Mouse (Mus musculus) stomach, embryonic 15.5 days (tissue): ENCODE results near the gene Robo4. TPM values are rescaled to one million over a fixed set of nuclear protein-coding genes. Genes with fewer than 3 reads are reported as not detected.

Experiments used
- ATAC-seq: fragments of 200-750 bp; cut with Nextera tagmentation; 2 replicates; pipeline ENCODE4 v1.8.0; 2017; ENCODE audit warnings: low read depth, moderate number of reproducible peaks, moderate TSS enrichment; ENCODE audit not compliant: insufficient read depth, low FRiP score
- H3K27ac ChIP-seq: fragments of 300-500 bp; sonication (generic); 2 replicates; pipeline ENCODE4 v1.5.1; 2015; ENCODE audit warnings: mild to moderate bottlenecking, inconsistent platforms
- H3K27me3 ChIP-seq: fragments of 300-500 bp; sonication (generic); replicated peaks from 2 replicates; pipeline ENCODE4 v1.6.1; 2015; ENCODE audit warnings: inconsistent platforms
- H3K36me3 ChIP-seq: fragments of 300-500 bp; sonication (generic); 2 replicates; pipeline ENCODE4 v1.6.1; 2015; ENCODE audit warnings: inconsistent platforms
- H3K4me1 ChIP-seq: fragments of 300-500 bp; sonication (generic); 2 replicates; pipeline ENCODE4 v1.6.1; 2015; ENCODE audit warnings: inconsistent platforms
- H3K4me2 ChIP-seq: fragments of 300-500 bp; sonication (generic); 2 replicates; pipeline ENCODE4 v1.6.1; 2015; ENCODE audit warnings: mild to moderate bottlenecking, inconsistent platforms
- H3K4me3 ChIP-seq: fragments of 300-500 bp; sonication (generic); replicated peaks from 2 replicates; pipeline ENCODE4 v1.5.1; 2015; ENCODE audit warnings: inconsistent platforms
- H3K9ac ChIP-seq: fragments of 300-500 bp; sonication (generic); 2 replicates; pipeline ENCODE4 v1.6.1; 2015; ENCODE audit warnings: inconsistent platforms
- H3K9me3 ChIP-seq: fragments of 300-500 bp; sonication (generic); 2 replicates; pipeline ENCODE4 v1.6.1; 2016; ENCODE audit warnings: inconsistent platforms
- WGBS: fragments of 180-500 bp; shearing (Covaris S2); methylation state at CpG from one replicate; pipeline ENCODE4 v1.1.7; 2015; 5-methylcytosine and 5-hydroxymethylcytosine counted together
- polyA plus RNA-seq: library from polyadenylated mRNA; unstranded; fragments of >200 nt; fragmentation: Nextera tagmentation; extraction: Ambion mirVana; gene quantifications from 2 replicates; pipeline ENCODE4 v1.2.1, GENCODE M21; 2015

Robo4 gene
- polyA plus RNA-seq, 1 experiment from 2014 or later, result 9.9 TPM

- ATAC-seq, result no peak
- no peak overlapping the region for H3K9ac ChIP-seq
- H3K9me3 ChIP-seq, result no peaks in the 10 kb centered on the region
- H3K4me2 ChIP-seq, result no peak overlapping the region
- no peak overlapping the region for H3K4me3 ChIP-seq
- H3K4me1 ChIP-seq, result peaks cover 11% of the 10 kb centered on the region
- peaks cover 73% of the 10 kb centered on the region for H3K27me3 ChIP-seq
- no peak overlapping the region for H3K27ac ChIP-seq
- no peaks in the 10 kb centered on the region for H3K36me3 ChIP-seq
- WGBS, result 1% methylated on average over 18 of the region's 18 CpGs
Measured at GRCm38 (mm10) chr9:37433823-37434560, 32.3 kb downstream of the Robo4 start.

DNA sequence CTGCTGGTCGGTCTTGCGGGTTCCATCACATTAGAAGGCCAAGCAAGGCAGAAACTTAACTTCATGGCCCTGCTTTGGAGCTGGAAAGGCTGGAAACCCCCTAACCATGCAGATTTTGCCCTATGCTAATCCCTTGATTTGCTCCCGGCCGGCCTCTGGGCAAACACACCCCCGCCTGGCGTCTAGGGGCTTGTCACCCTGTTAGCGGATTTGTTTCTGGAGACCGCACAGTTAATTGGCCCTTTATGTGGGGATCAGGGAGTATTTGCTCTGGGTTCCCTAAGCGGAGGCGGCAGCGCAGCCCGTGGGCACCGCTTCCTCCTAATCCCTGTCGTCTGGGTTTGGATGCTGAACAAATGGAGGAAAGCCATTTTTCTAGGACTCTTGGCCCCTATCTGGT is 33.2 kb downstream of the Robo4 start:
- Histone ChIP-seq H3K4me2 (no peak overlapping the region), H3K27ac (no peak overlapping the region), H3K9ac (no peak overlapping the region), H3K27me3 (peaks cover 63% of the 10 kb centered on the region), H3K4me3 (no peak overlapping the region), H3K4me1 (peaks cover 11% of the 10 kb centered on the region), H3K9me3 (no peaks in the 10 kb centered on the region), H3K36me3 (no peaks in the 10 kb centered on the region)
- 3% methylated on average over 14 of the region's 14 CpGs for WGBS
- ATAC-seq, result no peak

GRCm38 (mm10) chr9:37435616-37436015 is 33.9 kb downstream of the Robo4 start:
- H3K4me1 ChIP-seq, result peaks cover 11% of the 10 kb centered on the region
- H3K27me3 ChIP-seq, result peaks cover 56% of the 10 kb centered on the region
- no peaks in the 10 kb centered on the region for H3K9me3 ChIP-seq
- ATAC-seq, result no peak
- no peak overlapping the region for H3K4me2 ChIP-seq
- H3K9ac ChIP-seq, result no peak overlapping the region
- H3K36me3 ChIP-seq, result no peaks in the 10 kb centered on the region
- 4% methylated on average over 4 of the region's 4 CpGs for WGBS
- H3K27ac ChIP-seq, result no peak overlapping the region
- H3K4me3 ChIP-seq, result no peak overlapping the region

GRCm38 (mm10) chr9:37437772-37438735 is 36.4 kb downstream of the Robo4 start:
- no peaks in the 10 kb centered on the region for H3K9me3 ChIP-seq
- H3K4me1 ChIP-seq, result peaks cover under 1% of the 10 kb centered on the region; the same call in 1 of the 2 replicates
- no peaks in the 10 kb centered on the region for H3K36me3 ChIP-seq
- H3K27me3 ChIP-seq, result peaks cover 32% of the 10 kb centered on the region
- 28% methylated on average over 3 of the region's 3 CpGs for WGBS
- no peak overlapping the region for H3K9ac ChIP-seq
- ATAC-seq, result no peak
- H3K27ac ChIP-seq, result no peak overlapping the region
- H3K4me2 ChIP-seq, result no peak overlapping the region
- H3K4me3 ChIP-seq, result no peak overlapping the region

- Histone ChIP-seq H3K4me2 (no peak overlapping the region), H3K9me3 (no peaks in the 10 kb centered on the region), H3K27me3 (peaks cover 45% of the 10 kb centered on the region), H3K4me1 (0 out of 2 replicates have a peak, but pooled peaks cover 6% of the 10 kb centered on the region), H3K4me3 (no peak overlapping the region), H3K27ac (no peak overlapping the region), H3K36me3 (no peaks in the 10 kb centered on the region), H3K9ac (no peak overlapping the region)
- 7% methylated on average over 5 of the region's 5 CpGs for WGBS
- no peak for ATAC-seq
Measured at GRCm38 (mm10) chr9:37452401-37452800, 50.7 kb downstream of the Robo4 start.

DNA sequence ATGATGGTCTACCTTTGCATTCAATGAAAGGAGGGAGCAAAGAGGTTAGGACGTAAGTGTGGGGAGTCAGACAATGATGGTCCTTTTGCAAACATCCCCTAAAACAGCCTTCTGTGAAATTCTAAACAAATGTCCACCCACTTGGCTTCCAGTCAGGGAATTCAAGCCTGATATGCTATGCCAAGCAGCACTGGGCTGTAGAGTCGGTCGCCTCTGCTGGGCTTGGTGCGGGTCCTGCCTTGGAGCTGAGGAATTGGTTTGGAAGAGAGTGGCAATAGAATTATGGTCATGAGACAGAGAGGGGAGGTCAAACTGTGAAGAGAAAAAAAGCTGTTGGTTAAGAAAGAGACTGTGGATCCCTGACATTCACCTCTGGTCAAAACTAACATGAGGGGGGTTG is 51.6 kb downstream of the Robo4 start:
- 30% methylated on average over 4 of the region's 4 CpGs for WGBS
- no peak for ATAC-seq

GRCm38 (mm10) chr9:37454011-37454492 is 52.4 kb downstream of the Robo4 start:
- Histone ChIP-seq H3K9me3 (no peaks in the 10 kb centered on the region), H3K27me3 (peaks cover 59% of the 10 kb centered on the region), H3K4me3 (no peak overlapping the region), H3K9ac (no peak overlapping the region), H3K36me3 (no peaks in the 10 kb centered on the region), H3K4me2 (no peak overlapping the region), H3K4me1 (0 out of 2 replicates have a peak, but pooled peaks cover 6% of the 10 kb centered on the region), H3K27ac (no peak overlapping the region)
- 11% methylated on average over 6 of the region's 6 CpGs for WGBS
- no peak for ATAC-seq

More for the DNA sequence above, 51.6 kb downstream of the Robo4 start:
- Histone ChIP-seq H3K4me2 (no peak overlapping the region), H3K27me3 (peaks cover 53% of the 10 kb centered on the region), H3K4me1 (0 out of 2 replicates have a peak, but pooled peaks cover 6% of the 10 kb centered on the region), H3K9me3 (no peaks in the 10 kb centered on the region), H3K27ac (no peak overlapping the region), H3K36me3 (no peaks in the 10 kb centered on the region), H3K4me3 (no peak overlapping the region), H3K9ac (no peak overlapping the region)

- no peak for ATAC-seq
- Histone ChIP-seq H3K4me2 (no peak overlapping the region), H3K9ac (no peak overlapping the region), H3K4me3 (no peak overlapping the region), H3K9me3 (no peaks in the 10 kb centered on the region), H3K27me3 (peaks cover 69% of the 10 kb centered on the region), H3K27ac (no peak overlapping the region), H3K4me1 (peaks cover 10% of the 10 kb centered on the region; the same call in 1 of the 2 replicates), H3K36me3 (no peaks in the 10 kb centered on the region)
- 19% methylated on average over 3 of the region's 3 CpGs for WGBS
Measured at GRCm38 (mm10) chr9:37454991-37455390, 53.3 kb downstream of the Robo4 start.

GRCm38 (mm10) chr9:37455868-37456267 is 54.2 kb downstream of the Robo4 start:
- Histone ChIP-seq H3K27ac (no peak overlapping the region), H3K9me3 (no peaks in the 10 kb centered on the region), H3K4me2 (0 out of 2 replicates have a peak overlapping the region, but pooled peaks have one; percentile 50), H3K4me3 (no peak overlapping the region), H3K4me1 (peaks cover 19% of the 10 kb centered on the region; the same call in 1 of the 2 replicates), H3K36me3 (no peaks in the 10 kb centered on the region), H3K9ac (no peak overlapping the region), H3K27me3 (peaks cover 76% of the 10 kb centered on the region)
- ATAC-seq, result no peak
- WGBS, result 4% methylated on average over 8 of the region's 8 CpGs

DNA sequence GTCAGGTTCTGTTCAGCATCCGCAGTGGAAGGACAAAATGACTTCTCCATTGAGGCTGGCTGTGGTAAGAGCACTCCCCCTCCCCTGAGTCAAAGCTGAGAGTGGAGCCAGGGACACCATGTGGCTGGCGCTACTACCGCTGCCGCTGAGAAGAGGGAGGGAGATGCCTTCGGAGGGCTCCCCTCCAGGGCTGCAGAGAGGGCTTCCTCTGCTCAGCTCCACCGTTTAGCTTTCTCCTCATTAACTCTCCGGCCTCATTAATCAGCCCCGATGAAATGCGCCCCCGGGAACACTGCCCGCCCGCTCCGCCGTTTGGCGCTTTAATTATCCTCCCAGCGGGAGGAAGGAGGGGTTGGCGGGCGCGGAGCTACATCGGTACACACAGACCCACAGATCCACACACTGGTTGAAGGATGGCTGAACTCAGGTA is 54.8 kb downstream of the Robo4 start:
- Histone ChIP-seq H3K27ac (no peak overlapping the region), H3K4me3 (peak overlapping the region; percentile 20; the same call in 1 of the 2 replicates), H3K27me3 (peaks cover 80% of the 10 kb centered on the region), H3K4me1 (peaks cover 19% of the 10 kb centered on the region; the same call in 1 of the 2 replicates), H3K9ac (no peak overlapping the region), H3K9me3 (no peaks in the 10 kb centered on the region), H3K4me2 (peak overlapping the region; percentile 50), H3K36me3 (no peaks in the 10 kb centered on the region)
- peak; percentile 32; the same call in 1 of the 2 replicates for ATAC-seq
- under 1% methylated on average over 20 of the region's 20 CpGs for WGBS

DNA sequence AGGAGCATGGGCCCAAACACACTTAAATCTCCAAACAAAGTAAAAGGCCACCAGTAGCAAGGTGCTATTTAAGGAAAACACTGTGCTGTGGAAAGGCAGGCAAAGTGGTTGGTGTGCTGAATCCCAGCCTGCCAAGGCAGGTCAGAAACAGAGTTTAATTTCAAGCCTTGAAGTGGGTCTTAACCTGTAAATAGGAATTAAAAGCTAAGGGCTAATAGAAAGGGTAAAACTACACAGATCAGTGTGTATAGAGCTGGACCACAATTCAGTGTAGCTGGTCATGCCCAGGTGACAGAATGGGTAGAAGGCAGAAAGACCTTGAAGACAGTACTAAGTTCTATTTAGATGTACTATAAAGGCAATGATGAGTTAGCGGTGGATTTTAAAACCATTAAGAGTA is 55.5 kb downstream of the Robo4 start:
- Histone ChIP-seq H3K36me3 (no peaks in the 10 kb centered on the region), H3K9me3 (no peaks in the 10 kb centered on the region), H3K4me2 (no peak overlapping the region), H3K4me1 (peaks cover 19% of the 10 kb centered on the region; the same call in 1 of the 2 replicates), H3K4me3 (no peak overlapping the region), H3K27ac (no peak overlapping the region), H3K9ac (no peak overlapping the region), H3K27me3 (peaks cover 83% of the 10 kb centered on the region)
- WGBS, result 59% methylated on average over 1 of the region's 1 CpGs
- no peak for ATAC-seq
